In the genomic region with DNA sequence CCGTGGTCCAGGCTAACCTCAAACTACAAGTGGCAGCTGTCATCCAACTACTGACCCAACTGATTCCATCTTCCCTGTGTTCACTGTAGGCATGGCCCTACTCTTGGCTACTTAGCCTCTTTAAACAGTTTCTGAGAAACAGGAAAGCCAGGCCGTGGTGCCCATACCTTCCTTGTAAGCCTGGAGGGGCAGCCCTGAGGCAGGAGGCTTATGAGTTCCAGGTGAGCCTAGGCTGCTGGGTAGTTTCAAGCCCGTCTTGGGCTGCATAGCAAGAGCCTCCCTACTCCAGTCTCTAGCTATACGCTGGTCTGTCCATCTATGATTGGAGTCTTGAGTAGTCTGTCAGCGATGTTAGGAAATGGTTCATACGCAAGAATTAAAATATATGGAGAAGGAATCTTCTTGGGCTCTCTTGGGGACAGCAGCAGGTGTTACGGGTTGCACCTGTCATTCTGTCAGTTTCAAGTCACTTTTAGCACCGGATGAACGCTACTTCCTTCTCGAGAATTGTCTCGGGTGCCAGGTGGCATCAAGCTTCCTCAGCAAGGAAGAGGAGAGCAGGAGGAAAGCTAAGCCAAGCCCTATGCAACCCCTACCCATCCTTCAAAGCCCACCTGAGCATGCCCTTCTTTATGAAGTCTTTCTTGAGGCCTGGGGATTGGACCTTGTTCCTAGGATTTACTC, we compare ENCODE assay signal across 12 mouse cellular contexts. TPM values are rescaled to one million over a fixed set of nuclear protein-coding genes. Genes with fewer than 3 reads are reported as not detected.
DNase-seq lines count a peak whose midpoint lies in the region; ATAC-seq and TF ChIP-seq lines count a peak whose summit lies in the region.
"Had no signal": no experiment of that assay in that cellular context is flagged by ENCODE, and none has a peak within 500 bp of the region (broad histone marks: within the 10 kb centered on the region; RNA-seq: fewer than 3 reads in every experiment).

No protein-coding gene starts in this region.

- WGBS in kidney, embryonic 16.5 days: 82% methylated on average over 11 of the region's 11 CpGs
- 86% methylated on average over 11 of the region's 11 CpGs for WGBS in kidney, embryonic 14.5 days
- 32% methylated on average over 11 of the region's 11 CpGs for WGBS in bone marrow, adult 2 months
- 50% methylated on average over 11 of the region's 11 CpGs for WGBS in liver, postnatal 0 days (ENCODE audit: insufficient replicate concordance)
- 92% methylated on average over 11 of the region's 11 CpGs for WGBS in forebrain, embryonic 14.5 days

- no peak for TF ChIP-seq POLR2A in bone marrow, adult 2 months (IDR thresholded peaks at IDR 0.05; ENCODE audit: borderline replicate concordance, control insufficient read depth, low read depth, low read length)

- peak overlapping the region; percentile 66 for H3K27ac ChIP-seq in kidney, embryonic 16.5 days (ENCODE audit: low read length)
- no peak overlapping the region for H3K27ac ChIP-seq in kidney, embryonic 14.5 days (ENCODE audit: low read depth, low read length)
- peak overlapping the region; percentile 24 for H3K27ac ChIP-seq in bone marrow, adult 2 months (ENCODE audit: control insufficient read depth, insufficient read depth, low read depth, low read length, poor library complexity)
- H3K27ac ChIP-seq in liver, postnatal 0 days (ENCODE audit: low read depth): peak overlapping the region; percentile 81
- no peak overlapping the region for H3K27ac ChIP-seq in forebrain, embryonic 14.5 days (ENCODE audit: low read depth, low read length)
- H3K27ac ChIP-seq: embryonic facial prominence, embryonic 12.5 days; forebrain, embryonic 13.5 days; midbrain, embryonic 15.5 days had no signal

- DNase-seq in liver, postnatal 0 days: no peak
- DNase-seq in thymus, postnatal 14 days: peak; percentile 77
- DNase-seq in testis, postnatal 14 days (ENCODE audit: low spot score): no peak
- no peak for DNase-seq in urinary bladder, adult 18-20 months (ENCODE audit: low spot score in 2 of 2)
- DNase-seq in forebrain, embryonic 14.5 days (ENCODE audit: low spot score): no peak
- DNase-seq: cerebellum, adult 8-10 months had no signal

- no peak overlapping the region for H3K4me3 ChIP-seq in kidney, embryonic 16.5 days (ENCODE audit: low read length)
- no peak overlapping the region for H3K4me3 ChIP-seq in kidney, embryonic 14.5 days (ENCODE audit: low read length)
- H3K4me3 ChIP-seq in bone marrow, adult 2 months (replicated peaks; ENCODE audit: control insufficient read depth, low read depth, low read length): no peak overlapping the region
- no peak overlapping the region for H3K4me3 ChIP-seq in liver, postnatal 0 days (ENCODE audit: low read depth, low read length)
- H3K4me3 ChIP-seq in forebrain, embryonic 14.5 days (ENCODE audit: low read depth, low read length): no peak overlapping the region
- H3K4me3 ChIP-seq: embryonic facial prominence, embryonic 12.5 days; forebrain, embryonic 13.5 days; midbrain, embryonic 15.5 days had no signal

- TF ChIP-seq EP300 in liver, postnatal 0 days (IDR thresholded peaks at IDR 0.05; ENCODE audit: low read depth): no peak

- H3K27me3 ChIP-seq in kidney, embryonic 16.5 days (ENCODE audit: insufficient read depth, low read length): no peaks in the 10 kb centered on the region
- no peaks in the 10 kb centered on the region for H3K27me3 ChIP-seq in kidney, embryonic 14.5 days (ENCODE audit: control insufficient read depth, insufficient read depth, low read length)
- no peaks in the 10 kb centered on the region for H3K27me3 ChIP-seq in liver, postnatal 0 days (ENCODE audit: insufficient read depth, low read length)
- H3K27me3 ChIP-seq in forebrain, embryonic 14.5 days (replicated peaks; ENCODE audit: control insufficient read depth, insufficient read depth, low read length): no peaks in the 10 kb centered on the region
- H3K27me3 ChIP-seq: embryonic facial prominence, embryonic 12.5 days; forebrain, embryonic 13.5 days; midbrain, embryonic 15.5 days had no signal

- no peaks in the 10 kb centered on the region for H3K9me3 ChIP-seq in kidney, embryonic 16.5 days (ENCODE audit: low read length)
- no peaks in the 10 kb centered on the region for H3K9me3 ChIP-seq in kidney, embryonic 14.5 days (ENCODE audit: control insufficient read depth, low read length)
- no peaks in the 10 kb centered on the region for H3K9me3 ChIP-seq in liver, postnatal 0 days (ENCODE audit: low read length)
- H3K9me3 ChIP-seq in forebrain, embryonic 14.5 days (replicated peaks; ENCODE audit: control insufficient read depth, low read length): no peaks in the 10 kb centered on the region
- H3K9me3 ChIP-seq: embryonic facial prominence, embryonic 12.5 days; forebrain, embryonic 13.5 days; midbrain, embryonic 15.5 days had no signal

- no peaks in the 10 kb centered on the region for H3K36me3 ChIP-seq in kidney, embryonic 16.5 days (ENCODE audit: insufficient read depth, low read length)
- no peaks in the 10 kb centered on the region for H3K36me3 ChIP-seq in kidney, embryonic 14.5 days (ENCODE audit: control insufficient read depth, insufficient read depth, low read length)
- H3K36me3 ChIP-seq in liver, postnatal 0 days (replicated peaks; ENCODE audit: insufficient read depth, low read length): no peaks in the 10 kb centered on the region
- no peaks in the 10 kb centered on the region for H3K36me3 ChIP-seq in forebrain, embryonic 14.5 days (ENCODE audit: control insufficient read depth, insufficient read depth, low read length)
- H3K36me3 ChIP-seq: embryonic facial prominence, embryonic 12.5 days; midbrain, embryonic 15.5 days had no signal

- no peak for ATAC-seq in kidney, embryonic 16.5 days (ENCODE audit: low FRiP score, low TSS enrichment)
- ATAC-seq in kidney, embryonic 14.5 days (ENCODE audit: low FRiP score, low TSS enrichment): no peak
- no peak for ATAC-seq in liver, postnatal 0 days
- no peak for ATAC-seq in forebrain, embryonic 14.5 days
- ATAC-seq: forebrain, embryonic 13.5 days; midbrain, embryonic 15.5 days had no signal

- TF ChIP-seq CTCF in bone marrow, adult 2 months (IDR thresholded peaks at IDR 0.05; ENCODE audit: control insufficient read depth, insufficient read depth, low read length): no peak
- TF ChIP-seq CTCF in liver, postnatal 0 days (IDR thresholded peaks at IDR 0.05; ENCODE audit: low read depth): no peak

- no peak overlapping the region for H3K4me2 ChIP-seq in kidney, embryonic 16.5 days (replicated peaks; ENCODE audit: low read depth, low read length)
- no peak overlapping the region for H3K4me2 ChIP-seq in kidney, embryonic 14.5 days (replicated peaks; ENCODE audit: low read depth, low read length)
- peak overlapping the region; percentile 42; the same call in 1 of the 2 replicates for H3K4me2 ChIP-seq in liver, postnatal 0 days (ENCODE audit: low read depth, low read length)
- H3K4me2 ChIP-seq in forebrain, embryonic 14.5 days (ENCODE audit: low read length): no peak overlapping the region
- H3K4me2 ChIP-seq: embryonic facial prominence, embryonic 12.5 days; forebrain, embryonic 13.5 days; midbrain, embryonic 15.5 days had no signal

- H3K4me1 ChIP-seq in kidney, embryonic 16.5 days (ENCODE audit: insufficient read depth, low read length): peaks cover 13% of the 10 kb centered on the region
- no peaks in the 10 kb centered on the region for H3K4me1 ChIP-seq in kidney, embryonic 14.5 days (ENCODE audit: control insufficient read depth, insufficient read depth, low read length)
- H3K4me1 ChIP-seq in bone marrow, adult 2 months (ENCODE audit: control insufficient read depth, insufficient read depth, low read length): peaks cover 8% of the 10 kb centered on the region
- H3K4me1 ChIP-seq in liver, postnatal 0 days (ENCODE audit: insufficient read depth): peaks cover 39% of the 10 kb centered on the region
- H3K4me1 ChIP-seq in forebrain, embryonic 14.5 days (ENCODE audit: control insufficient read depth, insufficient read depth, low read length): no peaks in the 10 kb centered on the region
- H3K4me1 ChIP-seq: embryonic facial prominence, embryonic 12.5 days; forebrain, embryonic 13.5 days; midbrain, embryonic 15.5 days had no signal

- no peak overlapping the region for H3K9ac ChIP-seq in kidney, embryonic 16.5 days (replicated peaks; ENCODE audit: low read length)
- H3K9ac ChIP-seq in kidney, embryonic 14.5 days (ENCODE audit: low read depth, low read length): no peak overlapping the region
- 0 out of 2 replicates have a peak overlapping the region, but pooled peaks have one; percentile 23 for H3K9ac ChIP-seq in liver, postnatal 0 days (replicated peaks)
- H3K9ac ChIP-seq in forebrain, embryonic 14.5 days (ENCODE audit: low read length): no peak overlapping the region
- H3K9ac ChIP-seq: embryonic facial prominence, embryonic 12.5 days; forebrain, embryonic 13.5 days; midbrain, embryonic 15.5 days had no signal

RNA-seq across cellular contexts. Expression of gene Xbp1, which starts 20.4 kb away (rescaled TPM):
- 203 and 229 TPM in 2 replicates for polyA plus RNA-seq in kidney, embryonic 16.5 days (2015; fragmentation: Nextera tagmentation; extraction: Ambion mirVana)
- 141 and 174 TPM in 2 replicates for polyA plus RNA-seq in kidney, embryonic 14.5 days (2014; fragmentation: Nextera tagmentation; extraction: Ambion mirVana)
- polyA plus RNA-seq in bone marrow, adult 2 months (2011; ENCODE audit: insufficient read depth, insufficient read length, low replicate concordance, missing spikeins): 24.1 and 52.1 TPM in 2 replicates
- polyA plus RNA-seq in liver, postnatal 0 days (2015; fragmentation: Nextera tagmentation; extraction: Ambion mirVana): 119 and 137 TPM in 2 replicates
- 124 and 145 TPM in 2 replicates for polyA plus RNA-seq in forebrain, embryonic 14.5 days (2014; fragmentation: Nextera tagmentation; extraction: Ambion mirVana)

RNA-seq across cellular contexts. Expression of gene Ccdc117, which starts 41.9 kb away (rescaled TPM):
- polyA plus RNA-seq in kidney, embryonic 16.5 days (2015; fragmentation: Nextera tagmentation; extraction: Ambion mirVana): 19.7 and 22.1 TPM in 2 replicates
- polyA plus RNA-seq in kidney, embryonic 14.5 days (2014; fragmentation: Nextera tagmentation; extraction: Ambion mirVana): 11.1 and 21.3 TPM in 2 replicates
- polyA plus RNA-seq in bone marrow, adult 2 months (2011; ENCODE audit: insufficient read depth, insufficient read length, low replicate concordance, missing spikeins): 4.9 and 9.5 TPM in 2 replicates
- 5.5 and 6.0 TPM in 2 replicates for polyA plus RNA-seq in liver, postnatal 0 days (2015; fragmentation: Nextera tagmentation; extraction: Ambion mirVana)
- 13.1 and 14.8 TPM in 2 replicates for polyA plus RNA-seq in forebrain, embryonic 14.5 days (2014; fragmentation: Nextera tagmentation; extraction: Ambion mirVana)

RNA-seq across cellular contexts. Expression of gene Znrf3, which starts 55.5 kb away (rescaled TPM):
- polyA plus RNA-seq in kidney, embryonic 16.5 days (2015; fragmentation: Nextera tagmentation; extraction: Ambion mirVana): 16.5 and 18.8 TPM in 2 replicates
- 20.6 and 21.1 TPM in 2 replicates for polyA plus RNA-seq in kidney, embryonic 14.5 days (2014; fragmentation: Nextera tagmentation; extraction: Ambion mirVana)
- polyA plus RNA-seq in bone marrow, adult 2 months (2011; ENCODE audit: insufficient read depth, insufficient read length, low replicate concordance, missing spikeins): 0.63 and 2.0 TPM in 2 replicates
- polyA plus RNA-seq in liver, postnatal 0 days (2015; fragmentation: Nextera tagmentation; extraction: Ambion mirVana): 3.9 and 4.5 TPM in 2 replicates
- 4.9 and 5.8 TPM in 2 replicates for polyA plus RNA-seq in forebrain, embryonic 14.5 days (2014; fragmentation: Nextera tagmentation; extraction: Ambion mirVana)

Comparison
In these comparisons a context has a peak if more than half of its experiments do, and no peak if none do; other contexts are left out.
1. H3K27ac ChIP-seq: peak in kidney, embryonic 16.5 days (single experiment), bone marrow, adult 2 months (single experiment) and liver, postnatal 0 days (single experiment); none in kidney, embryonic 14.5 days (single experiment) and forebrain, embryonic 14.5 days (single experiment).